Mouse (Mus musculus) intestine, embryonic 15.5 days (tissue): ENCODE results near the gene Ghitm. TPM values are rescaled to one million over a fixed set of nuclear protein-coding genes. Genes with fewer than 3 reads are reported as not detected.

Source experiments
- ATAC-seq: fragments of 200-750 bp; cut with Nextera tagmentation; 2 replicates; pipeline ENCODE4 v1.8.0; 2017; ENCODE audit warnings: moderate TSS enrichment, moderate library complexity
- H3K27ac ChIP-seq: fragments of 300-500 bp; sonication (generic); 2 replicates; pipeline ENCODE4 v1.5.1; 2015; ENCODE audit warnings: mild to moderate bottlenecking, inconsistent platforms
- H3K27me3 ChIP-seq: fragments of 300-500 bp; sonication (generic); replicated peaks from 2 replicates; pipeline ENCODE4 v1.6.1; 2015; ENCODE audit warnings: inconsistent platforms
- H3K36me3 ChIP-seq: fragments of 300-500 bp; sonication (generic); 2 replicates; pipeline ENCODE4 v1.6.1; 2015; ENCODE audit warnings: inconsistent platforms
- H3K4me1 ChIP-seq: fragments of 300-500 bp; sonication (generic); replicated peaks from 2 replicates; pipeline ENCODE4 v1.6.1; 2015; ENCODE audit warnings: inconsistent platforms
- H3K4me2 ChIP-seq: fragments of 300-500 bp; sonication (generic); replicated peaks from 2 replicates; pipeline ENCODE4 v1.6.1; 2015; ENCODE audit warnings: mild to moderate bottlenecking, inconsistent platforms
- H3K4me3 ChIP-seq: fragments of 300-500 bp; sonication (generic); replicated peaks from 2 replicates; pipeline ENCODE4 v1.5.1; 2015; ENCODE audit warnings: inconsistent platforms
- H3K9ac ChIP-seq: fragments of 300-500 bp; sonication (generic); 2 replicates; pipeline ENCODE4 v1.6.1; 2015; ENCODE audit warnings: inconsistent platforms
- H3K9me3 ChIP-seq: fragments of 300-500 bp; sonication (generic); 2 replicates; pipeline ENCODE4 v1.6.1; 2016; ENCODE audit warnings: inconsistent platforms
- WGBS: fragments of 180-500 bp; shearing (Covaris S2); methylation state at CpG from one replicate; pipeline ENCODE4 v1.1.7; 2015; 5-methylcytosine and 5-hydroxymethylcytosine counted together
- polyA plus RNA-seq: library from polyadenylated mRNA; unstranded; fragments of >200 nt; fragmentation: Nextera tagmentation; extraction: Ambion mirVana; gene quantifications from 2 replicates; pipeline ENCODE4 v1.2.1, GENCODE M21; 2015

The Ghitm gene
- polyA plus RNA-seq, 1 experiment from 2014 or later, result 309 TPM

DNA sequence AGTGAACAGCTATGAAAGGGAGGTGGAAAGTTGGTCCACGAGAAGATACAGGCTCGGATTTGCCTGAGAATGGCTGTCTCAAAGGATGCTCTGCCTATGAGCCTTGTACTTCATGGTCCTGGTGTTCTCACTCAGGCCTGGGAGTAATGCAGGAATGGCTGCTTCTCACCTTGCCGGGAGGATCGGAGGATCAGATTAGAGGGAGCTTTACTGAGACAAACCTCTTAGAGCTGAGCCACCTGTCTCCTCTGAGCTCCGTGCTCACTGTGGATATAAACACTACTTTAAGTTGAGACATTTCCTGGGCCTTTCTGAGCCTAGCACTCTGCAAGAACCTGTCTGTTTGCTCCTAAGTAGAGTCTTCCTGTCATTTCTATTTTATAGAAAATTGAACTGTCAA is 33.5 kb downstream of the Ghitm start:
- 65% methylated on average over 5 of the region's 5 CpGs for whole genome bisulfite sequencing

GRCm38 (mm10) chr14:37097956-37098530 is 37.0 kb downstream of the Ghitm start, which contains the start of gene Cdhr1:
Cdhr1 (minus strand) TSS chr14:37098347.
- no peak within 1 kb of the TSS for H3K9ac ChIP-seq
- under 1% methylated on average over 30 of the region's 30 CpGs for WGBS

More for the DNA sequence above, 33.5 kb downstream of the Ghitm start:
- Histone ChIP-seq H3K4me3 (no peak overlapping the region), H3K4me2 (no peak overlapping the region), H3K4me1 (no peaks in the 10 kb centered on the region), H3K36me3 (no peaks in the 10 kb centered on the region), H3K9me3 (no peaks in the 10 kb centered on the region), H3K27ac (no peak overlapping the region), H3K9ac (no peak overlapping the region), H3K27me3 (0 out of 2 replicates have a peak, but pooled peaks cover 15% of the 10 kb centered on the region)
- no peak for ATAC-seq

DNA sequence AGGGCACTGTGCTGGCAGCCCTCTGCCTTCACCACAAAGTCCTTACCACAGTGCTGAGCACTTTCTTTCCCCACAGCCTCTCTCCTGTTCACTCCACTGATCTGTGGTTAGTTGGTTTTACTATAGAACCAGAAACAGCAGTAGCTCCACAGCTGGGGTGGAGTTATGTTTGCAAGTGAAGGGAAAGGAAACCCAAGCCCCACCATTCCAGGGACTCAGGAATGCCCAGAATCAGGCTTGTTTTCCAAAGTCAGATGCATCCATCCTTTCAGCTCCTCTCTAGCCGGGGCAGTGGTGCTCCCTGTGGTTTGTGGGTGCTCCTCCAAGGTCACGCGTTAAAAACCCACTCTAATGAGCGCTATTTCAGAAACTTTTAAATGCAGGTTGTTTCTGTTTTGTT is 39.5 kb downstream of the Ghitm start:
- no peaks in the 10 kb centered on the region for H3K9me3 ChIP-seq
- ATAC-seq, result no peak
- no peak overlapping the region for H3K4me3 ChIP-seq
- H3K36me3 ChIP-seq, result no peaks in the 10 kb centered on the region
- H3K4me2 ChIP-seq, result no peak overlapping the region
- H3K27me3 ChIP-seq, result 0 out of 2 replicates have a peak, but pooled peaks cover 15% of the 10 kb centered on the region
- no peaks in the 10 kb centered on the region for H3K4me1 ChIP-seq
- WGBS, result 80% methylated on average over 4 of the region's 4 CpGs
- no peak overlapping the region for H3K9ac ChIP-seq
- no peak overlapping the region for H3K27ac ChIP-seq

More at GRCm38 (mm10) chr14:37097956-37098530, 37.0 kb downstream of the Ghitm start, which contains the start of gene Cdhr1:
- peak; percentile 88 for ATAC-seq
- Histone ChIP-seq H3K27ac (no peak within 1 kb of the TSS), H3K9me3 (no peaks in the 10 kb centered on the region), H3K27me3 (0 out of 2 replicates have a peak, but pooled peaks cover 15% of the 10 kb centered on the region), H3K4me3 (peak within 1 kb of the TSS; percentile 22), H3K36me3 (no peaks in the 10 kb centered on the region), H3K4me1 (no peaks in the 10 kb centered on the region), H3K4me2 (peak within 1 kb of the TSS; percentile 58)

DNA sequence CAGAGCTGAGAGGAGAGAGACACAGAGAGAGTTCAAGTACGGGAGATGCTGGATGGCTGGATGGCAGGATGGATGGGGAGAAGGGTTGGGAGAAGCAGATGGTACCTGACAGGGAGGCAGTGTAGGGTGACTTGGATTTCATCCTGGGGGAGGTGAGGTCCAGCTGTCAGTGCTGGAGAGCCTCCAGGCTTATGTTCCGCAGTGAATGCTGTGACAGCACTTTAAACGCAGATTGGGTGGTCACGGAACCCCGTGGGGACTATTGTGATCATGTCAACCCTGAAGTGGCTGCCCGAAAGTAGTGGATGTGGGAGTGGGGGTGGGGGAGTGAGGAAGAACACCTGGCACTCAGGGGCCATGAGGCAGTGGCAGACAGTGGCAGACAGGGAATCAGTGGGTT is 40.6 kb downstream of the Ghitm start:
- 71% methylated on average over 6 of the region's 6 CpGs for WGBS
- no peak for ATAC-seq

GRCm38 (mm10) chr14:37083755-37084154 is 51.3 kb downstream of the Ghitm start:
- Histone ChIP-seq H3K27me3 (no peaks in the 10 kb centered on the region), H3K36me3 (no peaks in the 10 kb centered on the region), H3K9ac (no peak overlapping the region), H3K4me1 (no peaks in the 10 kb centered on the region), H3K27ac (no peak overlapping the region), H3K9me3 (no peaks in the 10 kb centered on the region), H3K4me2 (no peak overlapping the region), H3K4me3 (no peak overlapping the region)
- 36% methylated on average over 4 of the region's 4 CpGs for WGBS
- ATAC-seq, result no peak

More for the DNA sequence above, 40.6 kb downstream of the Ghitm start:
- no peak overlapping the region for H3K27ac ChIP-seq
- no peak overlapping the region for H3K4me3 ChIP-seq
- no peak overlapping the region for H3K4me2 ChIP-seq
- H3K36me3 ChIP-seq, result no peaks in the 10 kb centered on the region
- no peaks in the 10 kb centered on the region for H3K4me1 ChIP-seq
- no peak overlapping the region for H3K9ac ChIP-seq
- no peaks in the 10 kb centered on the region for H3K9me3 ChIP-seq
- H3K27me3 ChIP-seq, result 0 out of 2 replicates have a peak, but pooled peaks cover 15% of the 10 kb centered on the region

- 91% methylated on average over 1 of the region's 1 CpGs for WGBS
- Histone ChIP-seq H3K27ac (no peak overlapping the region), H3K36me3 (no peaks in the 10 kb centered on the region), H3K4me2 (no peak overlapping the region), H3K9me3 (no peaks in the 10 kb centered on the region), H3K4me3 (no peak overlapping the region), H3K27me3 (no peaks in the 10 kb centered on the region), H3K4me1 (no peaks in the 10 kb centered on the region), H3K9ac (no peak overlapping the region)
- no peak for ATAC-seq
Measured at GRCm38 (mm10) chr14:37080724-37081123, 54.3 kb downstream of the Ghitm start.

Other genes with a start within 250 kb of the Ghitm start
- gene Ccser2, start 166.5 kb downstream of the Ghitm start, polyA plus RNA-seq, result 29.4 and 35.1 TPM in 2 replicates
- not detected in 2 replicates for gene Rgr, start 86.3 kb downstream of the Ghitm start, polyA plus RNA-seq
- gene Lrit1, start 80.4 kb downstream of the Ghitm start, polyA plus RNA-seq, result not detected in 2 replicates
- not detected in 2 replicates for gene Lrit2, start 67.3 kb downstream of the Ghitm start, polyA plus RNA-seq
- gene Cdhr1, start 36.9 kb downstream of the Ghitm start, polyA plus RNA-seq, result 0.29 and 0.34 TPM in 2 replicates
- 59.3 and 59.7 TPM in 2 replicates for gene 2610528A11Rik, start 21.2 kb downstream of the Ghitm start, polyA plus RNA-seq